Mouse (Mus musculus) liver, embryonic 15.5 days (tissue): ENCODE measurements around the gene Atp8b5. TPM values are rescaled to one million over a fixed set of nuclear protein-coding genes. Genes with fewer than 3 reads are reported as not detected.

Experiments used
- ATAC-seq: fragments of 200-750 bp; cut with Nextera tagmentation; 2 replicates; pipeline ENCODE4 v1.8.0; 2017; ENCODE audit warnings: moderate number of reproducible peaks, mild to moderate bottlenecking, moderate library complexity; ENCODE audit not compliant: insufficient read depth
- H3K27ac ChIP-seq: fragments of 300-500 bp; sonication (generic); replicated peaks from 2 replicates; pipeline ENCODE4 v1.5.1; 2015; ENCODE audit warnings: mild to moderate bottlenecking, inconsistent platforms
- H3K27me3 ChIP-seq: fragments of 300-500 bp; sonication (generic); 2 replicates; pipeline ENCODE4 v1.6.1; 2015; ENCODE audit warnings: mild to moderate bottlenecking, inconsistent platforms
- H3K36me3 ChIP-seq: fragments of 300-500 bp; sonication (generic); replicated peaks from 2 replicates; pipeline ENCODE4 v1.6.1; 2015; ENCODE audit warnings: moderate library complexity, mild to moderate bottlenecking, inconsistent platforms
- H3K4me1 ChIP-seq: fragments of 300-500 bp; sonication (generic); replicated peaks from 2 replicates; pipeline ENCODE4 v1.6.1; 2015; ENCODE audit warnings: inconsistent platforms
- H3K4me2 ChIP-seq: fragments of 300-500 bp; sonication (generic); 2 replicates; pipeline ENCODE4 v1.6.1; 2015; ENCODE audit warnings: moderate library complexity, mild to moderate bottlenecking, inconsistent platforms
- H3K4me3 ChIP-seq: fragments of 300-500 bp; sonication (generic); replicated peaks from 2 replicates; pipeline ENCODE4 v1.5.1; 2015; ENCODE audit warnings: mild to moderate bottlenecking, inconsistent platforms
- H3K9ac ChIP-seq: fragments of 300-500 bp; sonication (generic); 2 replicates; pipeline ENCODE4 v1.6.1; 2015; ENCODE audit warnings: moderate library complexity, mild to moderate bottlenecking, inconsistent platforms
- H3K9me3 ChIP-seq: fragments of 300-500 bp; sonication (generic); replicated peaks from 2 replicates; pipeline ENCODE4 v1.6.1; 2016; ENCODE audit warnings: inconsistent platforms
- WGBS: fragments of 180-500 bp; shearing (Covaris S2); methylation state at CpG from one replicate; pipeline ENCODE4 v1.1.7; 2015; ENCODE audit warnings: mixed read lengths; ENCODE audit not compliant: insufficient replicate concordance; 5-methylcytosine and 5-hydroxymethylcytosine counted together
- polyA plus RNA-seq: library from polyadenylated mRNA; unstranded; fragments of >200 nt; fragmentation: Nextera tagmentation; extraction: Ambion mirVana; gene quantifications from 2 replicates; pipeline ENCODE4 v1.2.1, GENCODE M21; 2015

Atp8b5 gene
- polyA plus RNA-seq, 1 experiment from 2014 or later: 0.08 TPM

DNA sequence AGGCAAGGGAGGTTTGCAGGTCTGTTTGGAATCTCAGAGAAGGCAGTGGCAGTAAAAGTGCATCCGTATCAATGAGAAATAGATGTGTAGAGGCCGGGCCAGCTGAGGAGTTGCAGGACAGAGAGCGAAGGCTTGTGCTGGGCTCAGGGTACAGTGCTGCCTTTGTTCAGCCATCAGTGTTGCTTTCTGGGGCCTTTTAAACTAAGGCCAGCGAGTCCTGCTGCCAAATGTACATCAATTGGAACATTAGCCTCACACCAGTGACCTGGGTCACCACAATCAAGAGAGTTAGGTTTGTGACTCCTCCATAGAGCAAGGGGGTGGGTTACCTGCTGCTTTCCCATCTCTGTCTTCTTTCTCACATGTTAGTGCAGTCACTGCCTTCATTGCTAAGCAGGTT, 131.1 kb downstream of the Atp8b5 start:
- 54% methylated on average over 4 of the region's 4 CpGs for WGBS

DNA sequence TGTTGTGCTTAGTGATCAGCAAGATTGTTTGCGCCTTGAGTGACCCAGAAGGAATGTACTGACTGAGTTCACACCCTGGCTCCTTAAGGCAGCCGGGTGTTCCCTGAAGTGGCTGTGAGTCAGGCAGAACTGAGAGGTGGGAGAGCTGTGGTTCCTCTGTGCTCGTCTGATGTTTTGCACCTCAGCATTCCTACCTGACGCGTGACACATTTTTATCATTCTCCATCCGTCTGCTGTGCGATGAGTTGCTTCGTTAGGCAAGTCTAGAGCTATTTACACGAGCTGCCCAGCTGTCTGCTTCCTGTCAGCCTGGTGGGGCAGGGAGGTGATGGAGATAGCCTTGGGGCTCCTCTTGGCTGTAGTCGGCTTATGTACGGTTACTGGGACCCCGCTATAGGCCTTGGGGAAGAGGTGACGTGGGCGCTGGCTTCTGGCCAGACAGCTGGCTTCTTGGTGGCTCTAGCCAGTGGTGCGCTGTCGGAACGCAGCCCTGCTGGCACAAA, 131.9 kb downstream of the Atp8b5 start:
- Histone ChIP-seq H3K4me2 (peak overlapping the region; percentile 0; the same call in 1 of the 2 replicates), H3K27me3 (no peaks in the 10 kb centered on the region), H3K9ac (no peak overlapping the region), H3K36me3 (no peaks in the 10 kb centered on the region), H3K4me3 (no peak overlapping the region), H3K9me3 (no peaks in the 10 kb centered on the region), H3K27ac (no peak overlapping the region), H3K4me1 (0 out of 2 replicates have a peak, but pooled peaks cover 2% of the 10 kb centered on the region)
- ATAC-seq: no peak
- WGBS: 50% methylated on average over 17 of the region's 17 CpGs

More for the DNA sequence above, 131.1 kb downstream of the Atp8b5 start:
- 0 out of 2 replicates have a peak, but pooled peaks cover 3% of the 10 kb centered on the region for H3K4me1 ChIP-seq
- no peak for ATAC-seq
- H3K36me3 ChIP-seq: no peaks in the 10 kb centered on the region
- H3K27ac ChIP-seq: no peak overlapping the region
- no peaks in the 10 kb centered on the region for H3K9me3 ChIP-seq
- H3K9ac ChIP-seq: no peak overlapping the region
- no peaks in the 10 kb centered on the region for H3K27me3 ChIP-seq
- H3K4me2 ChIP-seq: no peak overlapping the region
- no peak overlapping the region for H3K4me3 ChIP-seq

- Histone ChIP-seq H3K4me1 (no peaks in the 10 kb centered on the region), H3K4me2 (peak overlapping the region; percentile 0; the same call in 1 of the 2 replicates), H3K9me3 (no peaks in the 10 kb centered on the region), H3K27me3 (no peaks in the 10 kb centered on the region), H3K4me3 (no peak overlapping the region), H3K27ac (no peak overlapping the region), H3K36me3 (no peaks in the 10 kb centered on the region), H3K9ac (no peak overlapping the region)
- 72% methylated on average over 31 of the region's 31 CpGs for WGBS
- ATAC-seq: no peak
Observed at GRCm38 (mm10) chr4:43399391-43400131, 132.6 kb downstream of the Atp8b5 start.

- no peaks in the 10 kb centered on the region for H3K4me1 ChIP-seq
- H3K4me2 ChIP-seq: no peak overlapping the region
- no peak overlapping the region for H3K9ac ChIP-seq
- no peaks in the 10 kb centered on the region for H3K9me3 ChIP-seq
- no peak for ATAC-seq
- H3K27me3 ChIP-seq: peaks cover 8% of the 10 kb centered on the region; the same call in 1 of the 2 replicates
- no peaks in the 10 kb centered on the region for H3K36me3 ChIP-seq
- H3K4me3 ChIP-seq: no peak overlapping the region
- H3K27ac ChIP-seq: no peak overlapping the region
- 44% methylated on average over 10 of the region's 10 CpGs for WGBS
Observed at GRCm38 (mm10) chr4:43400976-43401375, 134.0 kb downstream of the Atp8b5 start.

DNA sequence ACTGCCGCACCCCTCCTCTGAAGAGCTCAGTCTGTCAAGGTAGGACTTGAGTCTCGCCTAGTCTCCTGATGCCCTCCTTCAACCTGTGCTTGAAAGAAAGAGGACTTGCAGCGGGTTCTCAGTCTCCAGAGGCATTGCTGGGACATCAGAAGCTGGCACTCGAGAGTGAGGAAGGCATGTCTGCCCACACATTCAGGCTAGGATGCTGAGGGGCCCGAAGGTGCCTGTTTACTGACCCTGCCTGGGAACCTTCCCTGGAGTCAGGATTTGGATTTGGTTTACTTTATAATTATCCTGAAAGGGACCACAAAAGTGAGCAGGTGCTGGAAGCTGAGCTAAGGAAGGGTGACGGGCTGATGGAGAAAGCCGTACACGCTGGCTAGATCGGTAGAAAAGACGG, 134.5 kb downstream of the Atp8b5 start:
- Histone ChIP-seq H3K4me3 (no peak overlapping the region), H3K4me2 (no peak overlapping the region), H3K27ac (no peak overlapping the region), H3K36me3 (no peaks in the 10 kb centered on the region), H3K27me3 (peaks cover 14% of the 10 kb centered on the region), H3K9me3 (no peaks in the 10 kb centered on the region), H3K4me1 (no peaks in the 10 kb centered on the region), H3K9ac (no peak overlapping the region)
- no peak for ATAC-seq
- WGBS: 66% methylated on average over 10 of the region's 10 CpGs

DNA sequence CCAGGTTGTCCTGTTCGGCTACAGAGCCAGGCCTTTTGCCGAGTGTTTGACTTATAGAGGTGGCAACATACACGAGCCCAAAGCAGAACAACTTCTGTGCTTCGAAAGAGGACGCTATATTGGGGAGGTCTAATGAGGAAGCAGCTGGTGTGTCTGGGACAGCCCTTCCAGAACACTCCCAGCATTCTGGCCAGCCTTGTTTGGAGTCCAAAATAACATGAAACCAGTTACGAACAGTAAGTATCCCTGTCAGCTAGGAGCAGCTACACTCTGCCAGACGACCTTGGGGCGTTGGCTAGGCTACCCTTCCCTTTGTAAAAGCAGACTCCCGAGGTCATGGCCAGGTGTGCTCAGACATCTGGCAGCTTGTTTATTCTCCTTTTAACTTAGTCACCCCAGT, 135.3 kb downstream of the Atp8b5 start:
- no peaks in the 10 kb centered on the region for H3K4me1 ChIP-seq
- no peak overlapping the region for H3K27ac ChIP-seq
- no peak overlapping the region for H3K4me3 ChIP-seq
- H3K36me3 ChIP-seq: no peaks in the 10 kb centered on the region
- ATAC-seq: no peak
- no peaks in the 10 kb centered on the region for H3K9me3 ChIP-seq
- H3K4me2 ChIP-seq: no peak overlapping the region
- peaks cover 21% of the 10 kb centered on the region for H3K27me3 ChIP-seq
- WGBS: 48% methylated on average over 9 of the region's 9 CpGs
- no peak overlapping the region for H3K9ac ChIP-seq

DNA sequence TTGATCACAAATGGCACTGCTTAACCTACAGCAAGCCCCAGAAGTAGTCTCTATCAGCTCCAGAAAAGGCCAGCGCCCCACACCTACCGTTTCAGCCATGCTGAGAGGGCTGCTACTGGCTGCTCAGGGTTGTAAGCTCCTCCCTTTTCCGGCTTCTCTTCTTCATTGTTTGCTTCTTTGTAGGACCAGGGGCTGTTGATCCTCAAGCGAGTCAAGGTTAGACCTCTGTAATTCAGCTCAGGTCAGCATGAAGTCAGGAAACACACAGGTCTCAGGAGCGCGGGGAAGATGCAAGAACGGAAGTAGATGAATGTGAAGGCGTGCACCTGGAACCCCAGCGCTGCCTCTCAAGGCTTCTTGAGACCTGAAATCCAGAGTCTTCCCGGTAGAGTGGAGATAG, 137.7 kb downstream of the Atp8b5 start:
- no peaks in the 10 kb centered on the region for H3K4me1 ChIP-seq
- no peak overlapping the region for H3K4me2 ChIP-seq
- 70% methylated on average over 10 of the region's 10 CpGs for WGBS
- no peak overlapping the region for H3K4me3 ChIP-seq
- H3K9me3 ChIP-seq: no peaks in the 10 kb centered on the region
- H3K36me3 ChIP-seq: no peaks in the 10 kb centered on the region
- H3K27ac ChIP-seq: no peak overlapping the region
- ATAC-seq: no peak
- H3K27me3 ChIP-seq: peaks cover 30% of the 10 kb centered on the region
- H3K9ac ChIP-seq: no peak overlapping the region

- ATAC-seq: peak; percentile 52; the same call in 1 of the 2 replicates
- no peak overlapping the region for H3K9ac ChIP-seq
- H3K4me3 ChIP-seq: peak overlapping the region; percentile 20; the same call in 1 of the 2 replicates
- no peaks in the 10 kb centered on the region for H3K9me3 ChIP-seq
- peaks cover 30% of the 10 kb centered on the region for H3K27me3 ChIP-seq
- H3K27ac ChIP-seq: no peak overlapping the region
- H3K36me3 ChIP-seq: no peaks in the 10 kb centered on the region
- 3% methylated on average over 28 of the region's 28 CpGs for WGBS
- no peaks in the 10 kb centered on the region for H3K4me1 ChIP-seq
- H3K4me2 ChIP-seq: peak overlapping the region; percentile 35
Observed at GRCm38 (mm10) chr4:43406162-43406971, 139.4 kb downstream of the Atp8b5 start.

DNA sequence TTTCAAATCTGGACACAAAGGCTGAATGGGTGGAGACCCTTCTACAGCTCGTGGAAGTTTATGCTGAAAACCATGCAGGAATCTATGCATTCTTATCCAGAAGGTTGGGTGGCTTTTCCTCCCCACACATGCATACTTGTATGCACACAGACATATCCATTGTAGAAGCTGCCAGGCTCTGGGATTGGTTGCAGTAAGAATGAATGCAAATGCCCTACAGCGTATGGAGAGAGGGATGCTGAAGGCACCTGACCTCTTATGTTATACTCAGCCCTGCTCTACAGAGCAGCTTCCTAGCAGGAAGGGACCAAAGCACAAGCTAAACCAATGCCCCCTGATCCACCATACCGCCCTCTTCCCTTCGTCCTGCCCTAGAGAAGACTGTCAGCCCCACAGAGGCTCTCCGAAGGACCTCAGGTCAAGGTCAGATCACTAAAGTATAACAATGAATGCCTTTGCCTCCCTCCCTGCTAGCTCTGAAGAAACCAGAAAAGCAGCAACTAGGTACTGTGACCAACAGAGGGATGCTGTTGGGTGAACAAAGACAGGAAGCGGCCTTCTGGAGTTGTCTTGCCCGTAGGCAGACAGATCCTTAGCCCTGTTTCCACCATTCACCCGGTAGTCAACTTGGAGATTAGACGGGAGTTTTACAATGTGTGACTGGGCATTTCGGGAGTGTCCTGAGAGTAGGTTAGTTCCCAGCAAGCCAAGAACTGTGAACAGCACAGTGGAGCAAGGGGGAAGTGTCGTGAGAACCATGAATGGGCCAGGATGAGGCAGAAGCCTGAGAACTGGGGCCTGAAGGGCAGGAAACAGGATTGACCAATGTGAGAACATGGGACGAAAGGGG, 140.3 kb downstream of the Atp8b5 start:
- H3K9me3 ChIP-seq: no peaks in the 10 kb centered on the region
- no peak for ATAC-seq
- peaks cover 30% of the 10 kb centered on the region for H3K27me3 ChIP-seq
- H3K4me1 ChIP-seq: no peaks in the 10 kb centered on the region
- H3K4me2 ChIP-seq: no peak overlapping the region
- no peak overlapping the region for H3K4me3 ChIP-seq
- no peak overlapping the region for H3K27ac ChIP-seq
- H3K9ac ChIP-seq: no peak overlapping the region
- WGBS: 54% methylated on average over 12 of the region's 12 CpGs
- no peaks in the 10 kb centered on the region for H3K36me3 ChIP-seq

- ATAC-seq: no peak
- Histone ChIP-seq H3K4me3 (no peak overlapping the region), H3K27ac (no peak overlapping the region), H3K9ac (no peak overlapping the region), H3K9me3 (no peaks in the 10 kb centered on the region), H3K4me2 (no peak overlapping the region), H3K4me1 (peaks cover 3% of the 10 kb centered on the region; the same call in 1 of the 2 replicates), H3K27me3 (no peaks in the 10 kb centered on the region), H3K36me3 (no peaks in the 10 kb centered on the region)
- 76% methylated on average over 14 of the region's 14 CpGs for WGBS
Observed at GRCm38 (mm10) chr4:43414761-43415160, 147.8 kb downstream of the Atp8b5 start.
